Mouse (Mus musculus) spleen, adult 2 months (tissue): ENCODE data around the gene Lexm.

ENCODE experiments used
- CTCF ChIP-seq: fragments of 200-500 bp; IDR thresholded peaks from 2 replicates; pipeline ENCODE4 v1.5.1; 2011; ENCODE audit warnings: mild to moderate bottlenecking, inconsistent platforms; ENCODE audit not compliant: insufficient read depth, insufficient read length, insufficient replicate concordance; ENCODE audit errors: extremely low read depth
- POLR2A ChIP-seq: fragments of 200-500 bp; IDR thresholded peaks from 2 replicates; pipeline ENCODE4 v1.6.1; 2011; ENCODE audit warnings: low read depth, low read length, inconsistent platforms

DNA sequence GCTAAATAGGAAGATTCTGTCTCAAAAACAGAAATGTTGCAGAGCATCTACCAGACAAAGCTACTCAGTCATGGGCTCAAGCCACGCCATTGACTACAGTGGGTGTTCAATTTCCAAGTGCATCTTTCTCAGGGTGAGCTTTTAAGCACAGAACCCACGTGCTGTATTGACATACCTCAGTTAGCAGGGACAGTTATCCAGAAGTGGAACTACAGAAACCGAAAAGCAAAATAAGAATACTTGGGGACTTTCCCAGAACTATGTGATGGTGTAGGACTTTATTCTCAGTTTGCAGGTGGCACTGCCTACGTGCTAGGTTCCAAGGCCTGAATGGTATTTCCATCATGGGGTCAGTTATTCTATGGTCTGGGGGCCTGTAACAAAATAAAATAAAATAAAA is 19.3 kb downstream of the Lexm start:
- TF ChIP-seq POLR2A (no peak), CTCF (no peak)
